Mouse (Mus musculus): Measurements from ENCODE around the gene Tmsb15a.

DNA sequence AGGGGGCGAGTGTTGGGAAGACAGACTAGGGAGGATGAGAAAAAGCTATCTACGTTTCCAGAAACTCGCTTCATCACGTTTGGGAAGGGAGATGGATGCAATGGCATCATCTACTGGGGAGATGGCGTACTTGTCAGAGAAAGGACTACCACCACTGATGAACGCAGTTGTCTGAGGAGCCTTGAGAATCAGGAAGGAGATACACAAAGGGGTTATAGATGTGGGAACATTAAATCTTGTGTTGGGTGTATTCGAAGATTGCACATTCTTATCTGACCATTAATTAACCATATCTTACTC is 17.9 kb upstream of the Tmsb15a start:
- no peak for TF ChIP-seq GATA1 (IDR thresholded peaks at IDR 0.05; ENCODE audit: borderline replicate concordance, low read length)
- no peak for TF ChIP-seq FLI1 (IDR thresholded peaks at IDR 0.05; ENCODE audit: low read length)

Data from megakaryocyte, embryonic 14.5 days (primary cell).